Mouse (Mus musculus): ENCODE data around the gene Akr7a5.

- TF ChIP-seq CTCF (conservative IDR thresholded peaks at IDR 0.05; ENCODE audit: insufficient read depth, insufficient read length, low read depth, low read length), result no peak
- no peak for TF ChIP-seq POLR2A (IDR thresholded peaks at IDR 0.05; ENCODE audit: low read depth, low read length)
These were observed 25.7 kb upstream of the Akr7a5 start for GRCm38 (mm10) chr4:139284877-139285276.
